Comparison of ENCODE assay signal across 25 mouse cellular contexts in genomic region chr19:5998180-5998579, GRCm38 (mm10). TPM values are rescaled to one million over a fixed set of nuclear protein-coding genes. Genes with fewer than 3 reads are reported as not detected.
DNase-seq lines count a peak whose midpoint lies in the region; ATAC-seq and TF ChIP-seq lines count a peak whose summit lies in the region.
"Had no signal": no experiment of that assay in that cellular context is flagged by ENCODE, and none has a peak within 500 bp of the region (broad histone marks: within the 10 kb centered on the region; RNA-seq: fewer than 3 reads in every experiment).

No protein-coding gene starts in this region.

- DNase-seq in lung, postnatal 0 days (ENCODE audit: low spot score) = no peak
- no peak for DNase-seq in lung, postnatal 10 days
- no peak for DNase-seq in stomach, postnatal 0 days (ENCODE audit: low spot score)
- no peak for DNase-seq in forebrain, postnatal 0 days
- no peak for DNase-seq in cerebellum, adult 11-12 months
- DNase-seq: adrenal gland, adult 2 months; cerebellum, postnatal 14 days; gastrocnemius, postnatal 14 days; right cerebral cortex, postnatal 4 days had no signal

- 89% methylated on average over 3 of the region's 3 CpGs for WGBS in intestine, postnatal 0 days
- WGBS in intestine, embryonic 15.5 days = 85% methylated on average over 3 of the region's 3 CpGs
- 89% methylated on average over 3 of the region's 3 CpGs for WGBS in lung, postnatal 0 days
- WGBS in stomach, postnatal 0 days = 84% methylated on average over 3 of the region's 3 CpGs
- WGBS in forebrain, postnatal 0 days = 87% methylated on average over 3 of the region's 3 CpGs

- H3K36me3 ChIP-seq in intestine, postnatal 0 days (ENCODE audit: control insufficient read depth, insufficient read depth) = peaks cover 40% of the 10 kb centered on the region
- H3K36me3 ChIP-seq in intestine, embryonic 15.5 days = no peaks in the 10 kb centered on the region
- peaks cover 24% of the 10 kb centered on the region; the same call in 1 of the 2 replicates for H3K36me3 ChIP-seq in lung, postnatal 0 days (ENCODE audit: insufficient read depth, low read length)
- peaks cover 5% of the 10 kb centered on the region for H3K36me3 ChIP-seq in stomach, postnatal 0 days (ENCODE audit: control insufficient read depth, insufficient read depth, low read length)
- no peaks in the 10 kb centered on the region for H3K36me3 ChIP-seq in forebrain, postnatal 0 days (ENCODE audit: insufficient read depth)
- H3K36me3 ChIP-seq: neural tube, embryonic 13.5 days had no signal

- H3K9me3 ChIP-seq in intestine, postnatal 0 days (ENCODE audit: control insufficient read depth) = no peaks in the 10 kb centered on the region
- H3K9me3 ChIP-seq in intestine, embryonic 15.5 days = no peaks in the 10 kb centered on the region
- H3K9me3 ChIP-seq in lung, postnatal 0 days (ENCODE audit: low read length) = no peaks in the 10 kb centered on the region
- no peaks in the 10 kb centered on the region for H3K9me3 ChIP-seq in stomach, postnatal 0 days (ENCODE audit: control insufficient read depth, low read length)
- no peaks in the 10 kb centered on the region for H3K9me3 ChIP-seq in forebrain, postnatal 0 days (ENCODE audit: low read length)
- H3K9me3 ChIP-seq: G1E; lung, embryonic 15.5 days; neural tube, embryonic 13.5 days had no signal

- H3K27ac ChIP-seq in intestine, postnatal 0 days (ENCODE audit: low read depth, low read length) = no peak overlapping the region
- no peak overlapping the region for H3K27ac ChIP-seq in intestine, embryonic 15.5 days
- H3K27ac ChIP-seq in lung, postnatal 0 days (ENCODE audit: low read length) = no peak overlapping the region
- no peak overlapping the region for H3K27ac ChIP-seq in stomach, postnatal 0 days (replicated peaks)
- H3K27ac ChIP-seq in forebrain, postnatal 0 days (ENCODE audit: low read depth, low read length) = no peak overlapping the region
- H3K27ac ChIP-seq: lung, embryonic 15.5 days; neural tube, embryonic 13.5 days had no signal

- no peak for ATAC-seq in intestine, postnatal 0 days
- no peak for ATAC-seq in intestine, embryonic 15.5 days
- ATAC-seq in lung, postnatal 0 days = no peak
- ATAC-seq in erythroid progenitor cell, adult 5-6 weeks (replicated peaks; ENCODE audit: low FRiP score, poor library complexity, severe bottlenecking) = 0 out of 2 replicates have a peak, but pooled peaks have one; percentile 61
- ATAC-seq in stomach, postnatal 0 days (ENCODE audit: low FRiP score, low TSS enrichment) = no peak
- no peak for ATAC-seq in forebrain, postnatal 0 days

- no peak for TF ChIP-seq EP300 in lung, postnatal 0 days (IDR thresholded peaks at IDR 0.05)
- TF ChIP-seq EP300 in stomach, postnatal 0 days (optimal IDR thresholded peaks at IDR 0.05) = no peak

- no peak overlapping the region for H3K9ac ChIP-seq in intestine, postnatal 0 days (ENCODE audit: low read depth, low read length)
- H3K9ac ChIP-seq in intestine, embryonic 15.5 days = no peak overlapping the region
- H3K9ac ChIP-seq in lung, postnatal 0 days (replicated peaks; ENCODE audit: low read depth) = no peak overlapping the region
- no peak overlapping the region for H3K9ac ChIP-seq in stomach, postnatal 0 days (ENCODE audit: low read length)
- no peak overlapping the region for H3K9ac ChIP-seq in forebrain, postnatal 0 days
- H3K9ac ChIP-seq: lung, embryonic 15.5 days; neural tube, embryonic 13.5 days had no signal

- no peaks in the 10 kb centered on the region for H3K4me1 ChIP-seq in intestine, postnatal 0 days (replicated peaks; ENCODE audit: control insufficient read depth, insufficient read depth, low read length)
- no peaks in the 10 kb centered on the region for H3K4me1 ChIP-seq in intestine, embryonic 15.5 days (replicated peaks)
- no peaks in the 10 kb centered on the region; the same call in 1 of the 2 replicates for H3K4me1 ChIP-seq in lung, postnatal 0 days (ENCODE audit: insufficient read depth, low read depth, low read length)
- H3K4me1 ChIP-seq in stomach, postnatal 0 days (replicated peaks; ENCODE audit: control insufficient read depth, insufficient read depth) = no peaks in the 10 kb centered on the region
- H3K4me1 ChIP-seq in forebrain, postnatal 0 days (ENCODE audit: insufficient read depth) = no peaks in the 10 kb centered on the region
- H3K4me1 ChIP-seq: lung, embryonic 15.5 days; neural tube, embryonic 13.5 days had no signal

- H3K4me3 ChIP-seq in intestine, postnatal 0 days (ENCODE audit: low read depth, low read length) = no peak overlapping the region
- H3K4me3 ChIP-seq in intestine, embryonic 15.5 days (replicated peaks) = no peak overlapping the region
- no peak overlapping the region for H3K4me3 ChIP-seq in lung, postnatal 0 days (ENCODE audit: low read depth, low read length)
- H3K4me3 ChIP-seq in stomach, postnatal 0 days (ENCODE audit: low read depth, low read length) = no peak overlapping the region
- no peak overlapping the region for H3K4me3 ChIP-seq in forebrain, postnatal 0 days (ENCODE audit: low read depth, low read length)
- H3K4me3 ChIP-seq: erythroblast, embryonic 14.5 days; lung, embryonic 15.5 days; neural tube, embryonic 13.5 days had no signal

- no peak overlapping the region for H3K4me2 ChIP-seq in intestine, postnatal 0 days (replicated peaks; ENCODE audit: low read depth)
- no peak overlapping the region for H3K4me2 ChIP-seq in intestine, embryonic 15.5 days (replicated peaks)
- H3K4me2 ChIP-seq in lung, postnatal 0 days (replicated peaks; ENCODE audit: low read depth, low read length) = no peak overlapping the region
- no peak overlapping the region for H3K4me2 ChIP-seq in stomach, postnatal 0 days (replicated peaks; ENCODE audit: low read depth)
- no peak overlapping the region for H3K4me2 ChIP-seq in forebrain, postnatal 0 days (ENCODE audit: low read depth)
- H3K4me2 ChIP-seq: lung, embryonic 15.5 days; neural tube, embryonic 13.5 days had no signal

- TF ChIP-seq CTCF in intestine, postnatal 0 days (IDR thresholded peaks at IDR 0.05; ENCODE audit: low read depth) = peak; percentile 46
- TF ChIP-seq CTCF in lung, postnatal 0 days (IDR thresholded peaks at IDR 0.05) = peak; percentile 42
- peak; percentile 30; the same call in 1 of the 2 replicates for TF ChIP-seq CTCF in stomach, postnatal 0 days (IDR thresholded peaks at IDR 0.05; ENCODE audit: low read depth)
- TF ChIP-seq CTCF in forebrain, postnatal 0 days (IDR thresholded peaks at IDR 0.05; ENCODE audit: low read depth) = no peak

- no peaks in the 10 kb centered on the region for H3K27me3 ChIP-seq in intestine, postnatal 0 days (replicated peaks; ENCODE audit: control insufficient read depth, insufficient read depth, low read length)
- H3K27me3 ChIP-seq in intestine, embryonic 15.5 days (replicated peaks) = no peaks in the 10 kb centered on the region
- H3K27me3 ChIP-seq in lung, postnatal 0 days (replicated peaks; ENCODE audit: insufficient read depth, low read length) = no peaks in the 10 kb centered on the region
- no peaks in the 10 kb centered on the region for H3K27me3 ChIP-seq in stomach, postnatal 0 days (ENCODE audit: control insufficient read depth, insufficient read depth, low read length)
- no peaks in the 10 kb centered on the region for H3K27me3 ChIP-seq in forebrain, postnatal 0 days (ENCODE audit: insufficient read depth, low read length)
- H3K27me3 ChIP-seq: lung, embryonic 15.5 days; neural tube, embryonic 13.5 days had no signal

RNA-seq across cellular contexts. Expression of gene Slc22a20, which starts 12.2 kb away (rescaled TPM):
- polyA plus RNA-seq in intestine, postnatal 0 days (2015; fragmentation: Nextera tagmentation; extraction: Ambion mirVana) = not detected in 2 replicates
- polyA plus RNA-seq in intestine, embryonic 15.5 days (2015; fragmentation: Nextera tagmentation; extraction: Ambion mirVana) = not detected in 2 replicates
- not detected in 2 replicates for polyA plus RNA-seq in lung, postnatal 0 days (2015; fragmentation: Nextera tagmentation; extraction: Ambion mirVana)
- total RNA-seq in erythroid progenitor cell, adult 5-6 weeks (2015; ENCODE audit: low replicate concordance) = not detected in 2 replicates
- total RNA-seq in erythroid progenitor cell, adult 5-6 weeks (2017; ENCODE audit: low replicate concordance) = not detected in 2 replicates
- not detected in 2 replicates for polyA plus RNA-seq in stomach, postnatal 0 days (2015; fragmentation: Nextera tagmentation; extraction: Ambion mirVana)
- total RNA-seq in forebrain, postnatal 0 days (2014; rRNA removed) = not detected in 2 replicates
- not detected in 2 replicates for polyA plus RNA-seq in forebrain, postnatal 0 days (2015; fragmentation: Nextera tagmentation; extraction: Ambion mirVana)
- total RNA-seq: adrenal gland, adult 2 months; G1E; gastrocnemius, postnatal 14 days; heart, adult 8-10 months; left cerebral cortex, adult 8-10 months; monocyte, adult 5-6 weeks had no signal
- polyA plus RNA-seq: adrenal gland, adult 2 months; erythroblast, embryonic 14.5 days; G1E; heart, postnatal 0 days; hindbrain, embryonic 11.5 days; intestine, embryonic 14.5 days; kidney, embryonic 16.5 days; limb, embryonic 11.5 days; lung, embryonic 15.5 days; neural tube, embryonic 13.5 days; thymus, postnatal 0 days had no signal

RNA-seq across cellular contexts. Expression of gene Capn1, which starts 17.5 kb away (rescaled TPM):
- polyA plus RNA-seq in intestine, postnatal 0 days (2015; fragmentation: Nextera tagmentation; extraction: Ambion mirVana) = 17.0 and 17.8 TPM in 2 replicates
- polyA plus RNA-seq in intestine, embryonic 15.5 days (2015; fragmentation: Nextera tagmentation; extraction: Ambion mirVana) = 10.3 and 10.4 TPM in 2 replicates
- polyA plus RNA-seq in lung, postnatal 0 days (2015; fragmentation: Nextera tagmentation; extraction: Ambion mirVana) = 11.9 and 14.3 TPM in 2 replicates
- total RNA-seq in erythroid progenitor cell, adult 5-6 weeks (2015; ENCODE audit: low replicate concordance) = 38.1 and 49.7 TPM in 2 replicates
- 63.8 and 64.3 TPM in 2 replicates for total RNA-seq in erythroid progenitor cell, adult 5-6 weeks (2017; ENCODE audit: low replicate concordance)
- polyA plus RNA-seq in stomach, postnatal 0 days (2015; fragmentation: Nextera tagmentation; extraction: Ambion mirVana) = 21.2 and 21.4 TPM in 2 replicates
- total RNA-seq in forebrain, postnatal 0 days (2014; rRNA removed) = 5.5 and 7.7 TPM in 2 replicates
- 3.0 and 3.3 TPM in 2 replicates for polyA plus RNA-seq in forebrain, postnatal 0 days (2015; fragmentation: Nextera tagmentation; extraction: Ambion mirVana)

RNA-seq across cellular contexts. Expression of gene Pola2, which starts 34.2 kb away (rescaled TPM):
- polyA plus RNA-seq in intestine, postnatal 0 days (2015; fragmentation: Nextera tagmentation; extraction: Ambion mirVana) = 23.5 and 23.9 TPM in 2 replicates
- polyA plus RNA-seq in intestine, embryonic 15.5 days (2015; fragmentation: Nextera tagmentation; extraction: Ambion mirVana) = 64.0 and 65.8 TPM in 2 replicates
- polyA plus RNA-seq in lung, postnatal 0 days (2015; fragmentation: Nextera tagmentation; extraction: Ambion mirVana) = 16.6 and 20.7 TPM in 2 replicates
- 64.9 and 72.5 TPM in 2 replicates for total RNA-seq in erythroid progenitor cell, adult 5-6 weeks (2015; ENCODE audit: low replicate concordance)
- total RNA-seq in erythroid progenitor cell, adult 5-6 weeks (2017; ENCODE audit: low replicate concordance) = 55.1 and 71.9 TPM in 2 replicates
- 20.4 and 21.2 TPM in 2 replicates for polyA plus RNA-seq in stomach, postnatal 0 days (2015; fragmentation: Nextera tagmentation; extraction: Ambion mirVana)
- 12.4 and 18.1 TPM in 2 replicates for total RNA-seq in forebrain, postnatal 0 days (2014; rRNA removed)
- 13.7 and 15.3 TPM in 2 replicates for polyA plus RNA-seq in forebrain, postnatal 0 days (2015; fragmentation: Nextera tagmentation; extraction: Ambion mirVana)

RNA-seq across cellular contexts. Expression of gene Syvn1, which starts 48.2 kb away (rescaled TPM):
- polyA plus RNA-seq in intestine, postnatal 0 days (2015; fragmentation: Nextera tagmentation; extraction: Ambion mirVana) = 17.7 and 21.3 TPM in 2 replicates
- 24.2 and 27.4 TPM in 2 replicates for polyA plus RNA-seq in intestine, embryonic 15.5 days (2015; fragmentation: Nextera tagmentation; extraction: Ambion mirVana)
- polyA plus RNA-seq in lung, postnatal 0 days (2015; fragmentation: Nextera tagmentation; extraction: Ambion mirVana) = 16.3 and 18.7 TPM in 2 replicates
- total RNA-seq in erythroid progenitor cell, adult 5-6 weeks (2015; ENCODE audit: low replicate concordance) = 29.3 and 45.8 TPM in 2 replicates
- total RNA-seq in erythroid progenitor cell, adult 5-6 weeks (2017; ENCODE audit: low replicate concordance) = 16.8 and 20.8 TPM in 2 replicates
- 18.5 and 21.1 TPM in 2 replicates for polyA plus RNA-seq in stomach, postnatal 0 days (2015; fragmentation: Nextera tagmentation; extraction: Ambion mirVana)
- total RNA-seq in forebrain, postnatal 0 days (2014; rRNA removed) = 15.8 and 23.7 TPM in 2 replicates
- polyA plus RNA-seq in forebrain, postnatal 0 days (2015; fragmentation: Nextera tagmentation; extraction: Ambion mirVana) = 24.7 and 27.7 TPM in 2 replicates

RNA-seq across cellular contexts. Expression of gene Mrpl49, which starts 59.4 kb away (rescaled TPM):
- polyA plus RNA-seq in intestine, postnatal 0 days (2015; fragmentation: Nextera tagmentation; extraction: Ambion mirVana) = 35.0 and 36.3 TPM in 2 replicates
- 72.7 and 78.4 TPM in 2 replicates for polyA plus RNA-seq in intestine, embryonic 15.5 days (2015; fragmentation: Nextera tagmentation; extraction: Ambion mirVana)
- 36.7 and 37.6 TPM in 2 replicates for polyA plus RNA-seq in lung, postnatal 0 days (2015; fragmentation: Nextera tagmentation; extraction: Ambion mirVana)
- 27.2 and 31.4 TPM in 2 replicates for total RNA-seq in erythroid progenitor cell, adult 5-6 weeks (2015; ENCODE audit: low replicate concordance)
- 13.0 and 40.8 TPM in 2 replicates for total RNA-seq in erythroid progenitor cell, adult 5-6 weeks (2017; ENCODE audit: low replicate concordance)
- polyA plus RNA-seq in stomach, postnatal 0 days (2015; fragmentation: Nextera tagmentation; extraction: Ambion mirVana) = 35.0 and 36.6 TPM in 2 replicates
- 47.1 and 50.8 TPM in 2 replicates for total RNA-seq in forebrain, postnatal 0 days (2014; rRNA removed)
- polyA plus RNA-seq in forebrain, postnatal 0 days (2015; fragmentation: Nextera tagmentation; extraction: Ambion mirVana) = 54.4 and 55.7 TPM in 2 replicates
